Mouse (Mus musculus): Measurements from ENCODE around the gene Gdpd3. TPM values are rescaled to one million over a fixed set of nuclear protein-coding genes. Genes with fewer than 3 reads are reported as not detected.

Gene Gdpd3
- polyA plus RNA-seq, 1 experiment = 24.4 TPM

- no peaks in the 10 kb centered on the region for H3K36me3 ChIP-seq (ENCODE audit: control insufficient read depth, insufficient read depth, low read length)
- H3K27ac ChIP-seq (ENCODE audit: insufficient read depth, low read depth, low read length) = no peak overlapping the region
- WGBS = 92% methylated on average over 6 of the region's 6 CpGs
- peaks cover 17% of the 10 kb centered on the region for H3K4me1 ChIP-seq (ENCODE audit: control insufficient read depth, insufficient read depth, insufficient read length, low read length)
- no peak overlapping the region for H3K4me3 ChIP-seq (ENCODE audit: low read depth, low read length)
- H3K27me3 ChIP-seq (ENCODE audit: control insufficient read depth, insufficient read depth, low read length) = no peaks in the 10 kb centered on the region
- TF ChIP-seq POLR2A (IDR thresholded peaks at IDR 0.05; ENCODE audit: low read depth, low read length) (no peak), CTCF (IDR thresholded peaks at IDR 0.05; ENCODE audit: extremely low read depth, insufficient read length, insufficient replicate concordance, low read depth, low read length) (no peak)
These were observed 37.0 kb downstream of the Gdpd3 start for GRCm38 (mm10) chr7:126803181-126803580.

- TF ChIP-seq CTCF (IDR thresholded peaks at IDR 0.05; ENCODE audit: extremely low read depth, insufficient read length, insufficient replicate concordance, low read depth, low read length) (no peak), POLR2A (IDR thresholded peaks at IDR 0.05; ENCODE audit: low read depth, low read length) (no peak)
- no peak overlapping the region for H3K27ac ChIP-seq (ENCODE audit: insufficient read depth, low read depth, low read length)
- H3K4me3 ChIP-seq (ENCODE audit: low read depth, low read length) = no peak overlapping the region
These were observed 37.6 kb downstream of the Gdpd3 start for GRCm38 (mm10) chr7:126803751-126804150.

GRCm38 (mm10) chr7:126806956-126807355, 40.8 kb downstream of the Gdpd3 start:
- Histone ChIP-seq H3K4me3 (ENCODE audit: low read depth, low read length) (no peak overlapping the region), H3K36me3 (ENCODE audit: control insufficient read depth, insufficient read depth, low read length) (no peaks in the 10 kb centered on the region), H3K27ac (ENCODE audit: insufficient read depth, low read depth, low read length) (peak overlapping the region; percentile 79), H3K4me1 (ENCODE audit: control insufficient read depth, insufficient read depth, insufficient read length, low read length) (peaks cover 18% of the 10 kb centered on the region), H3K27me3 (ENCODE audit: control insufficient read depth, insufficient read depth, low read length) (no peaks in the 10 kb centered on the region)
- TF ChIP-seq CTCF (IDR thresholded peaks at IDR 0.05; ENCODE audit: extremely low read depth, insufficient read length, insufficient replicate concordance, low read depth, low read length) (no peak), POLR2A (IDR thresholded peaks at IDR 0.05; ENCODE audit: low read depth, low read length) (no peak)
- 16% methylated on average over 6 of the region's 6 CpGs for WGBS

More at GRCm38 (mm10) chr7:126803751-126804150, 37.6 kb downstream of the Gdpd3 start:
- no peaks in the 10 kb centered on the region for H3K36me3 ChIP-seq (ENCODE audit: control insufficient read depth, insufficient read depth, low read length)
- no peaks in the 10 kb centered on the region for H3K27me3 ChIP-seq (ENCODE audit: control insufficient read depth, insufficient read depth, low read length)
- peaks cover 20% of the 10 kb centered on the region for H3K4me1 ChIP-seq (ENCODE audit: control insufficient read depth, insufficient read depth, insufficient read length, low read length)

- Histone ChIP-seq H3K27me3 (ENCODE audit: control insufficient read depth, insufficient read depth, low read length) (no peaks in the 10 kb centered on the region), H3K4me3 (ENCODE audit: low read depth, low read length) (no peak overlapping the region), H3K36me3 (ENCODE audit: control insufficient read depth, insufficient read depth, low read length) (no peaks in the 10 kb centered on the region), H3K27ac (ENCODE audit: insufficient read depth, low read depth, low read length) (peak overlapping the region; percentile 79), H3K4me1 (ENCODE audit: control insufficient read depth, insufficient read depth, insufficient read length, low read length) (peaks cover 18% of the 10 kb centered on the region)
- 38% methylated on average over 4 of the region's 4 CpGs for WGBS
- no peak for TF ChIP-seq CTCF (IDR thresholded peaks at IDR 0.05; ENCODE audit: extremely low read depth, insufficient read length, insufficient replicate concordance, low read depth, low read length)
These were observed 41.3 kb downstream of the Gdpd3 start for GRCm38 (mm10) chr7:126807405-126807804.

- no peak overlapping the region for H3K27ac ChIP-seq (ENCODE audit: insufficient read depth, low read depth, low read length)
- no peaks in the 10 kb centered on the region for H3K27me3 ChIP-seq (ENCODE audit: control insufficient read depth, insufficient read depth, low read length)
- WGBS = 1% methylated on average over 43 of the region's 43 CpGs
- H3K36me3 ChIP-seq (ENCODE audit: control insufficient read depth, insufficient read depth, low read length) = no peaks in the 10 kb centered on the region
- H3K4me3 ChIP-seq (ENCODE audit: low read depth, low read length) = peak overlapping the region; percentile 84
- peaks cover 18% of the 10 kb centered on the region for H3K4me1 ChIP-seq (ENCODE audit: control insufficient read depth, insufficient read depth, insufficient read length, low read length)
- TF ChIP-seq POLR2A (IDR thresholded peaks at IDR 0.05; ENCODE audit: low read depth, low read length) (no peak), CTCF (IDR thresholded peaks at IDR 0.05; ENCODE audit: extremely low read depth, insufficient read length, insufficient replicate concordance, low read depth, low read length) (no peak)
These were observed 42.7 kb downstream of the Gdpd3 start for GRCm38 (mm10) chr7:126808703-126809455.

- H3K36me3 ChIP-seq (ENCODE audit: control insufficient read depth, insufficient read depth, low read length) = no peaks in the 10 kb centered on the region
- WGBS = 41% methylated on average over 5 of the region's 5 CpGs
- H3K4me3 ChIP-seq (ENCODE audit: low read depth, low read length) = no peak overlapping the region
- no peak overlapping the region for H3K27ac ChIP-seq (ENCODE audit: insufficient read depth, low read depth, low read length)
- H3K27me3 ChIP-seq (ENCODE audit: control insufficient read depth, insufficient read depth, low read length) = no peaks in the 10 kb centered on the region
- TF ChIP-seq CTCF (IDR thresholded peaks at IDR 0.05; ENCODE audit: extremely low read depth, insufficient read length, insufficient replicate concordance, low read depth, low read length) (no peak), POLR2A (IDR thresholded peaks at IDR 0.05; ENCODE audit: low read depth, low read length) (no peak)
- peaks cover 18% of the 10 kb centered on the region for H3K4me1 ChIP-seq (ENCODE audit: control insufficient read depth, insufficient read depth, insufficient read length, low read length)
These were observed 43.7 kb downstream of the Gdpd3 start for GRCm38 (mm10) chr7:126809723-126810369.

- Histone ChIP-seq H3K27me3 (ENCODE audit: control insufficient read depth, insufficient read depth, low read length) (no peaks in the 10 kb centered on the region), H3K4me3 (ENCODE audit: low read depth, low read length) (no peak overlapping the region), H3K27ac (ENCODE audit: insufficient read depth, low read depth, low read length) (no peak overlapping the region), H3K4me1 (ENCODE audit: control insufficient read depth, insufficient read depth, insufficient read length, low read length) (no peaks in the 10 kb centered on the region), H3K36me3 (ENCODE audit: control insufficient read depth, insufficient read depth, low read length) (no peaks in the 10 kb centered on the region)
- TF ChIP-seq CTCF (IDR thresholded peaks at IDR 0.05; ENCODE audit: extremely low read depth, insufficient read length, insufficient replicate concordance, low read depth, low read length) (no peak), POLR2A (IDR thresholded peaks at IDR 0.05; ENCODE audit: low read depth, low read length) (no peak)
- WGBS = 51% methylated on average over 8 of the region's 8 CpGs
These were observed 49.6 kb downstream of the Gdpd3 start for GRCm38 (mm10) chr7:126815726-126816222.

All from small intestine, adult 2 months (tissue).